9 mouse cellular contexts compared by ENCODE assay signal in genomic region chr11:96536146-96536545, GRCm38 (mm10).
A peak's percentile ranks its signal among the peaks of the same experiment; 100 is the strongest.
DNase-seq lines count a peak whose midpoint lies in the region; ATAC-seq and TF ChIP-seq lines count a peak whose summit lies in the region.
"Had no signal": no experiment of that assay in that cellular context is flagged by ENCODE, and none has a peak within 500 bp of the region (broad histone marks: within the 10 kb centered on the region; RNA-seq: fewer than 3 reads in every experiment).

No protein-coding gene starts in this region.

- H3K27ac ChIP-seq in hindbrain, embryonic 11.5 days (ENCODE audit: low read depth, low read length), result no peak overlapping the region
- H3K27ac ChIP-seq in hindbrain, embryonic 16.5 days (ENCODE audit: low read depth, low read length), result no peak overlapping the region
- H3K27ac ChIP-seq in hindbrain, embryonic 13.5 days, result 0 out of 2 replicates have a peak overlapping the region, but pooled peaks have one; percentile 40
- H3K27ac ChIP-seq in limb, embryonic 11.5 days (replicated peaks; ENCODE audit: low read depth, low read length), result no peak overlapping the region
- no peak overlapping the region for H3K27ac ChIP-seq in small intestine, adult 2 months (ENCODE audit: insufficient read depth, low read depth, low read length)
- H3K27ac ChIP-seq: liver, embryonic 15.5 days had no signal

- TF ChIP-seq CTCF in small intestine, adult 2 months (IDR thresholded peaks at IDR 0.05; ENCODE audit: extremely low read depth, insufficient read length, insufficient replicate concordance, low read depth, low read length), result peak; percentile 7; the same call in 1 of the 2 replicates

- H3K9me3 ChIP-seq in hindbrain, embryonic 11.5 days (ENCODE audit: control insufficient read depth, low read length), result no peaks in the 10 kb centered on the region
- H3K9me3 ChIP-seq in hindbrain, embryonic 16.5 days (ENCODE audit: control insufficient read depth, low read length), result no peaks in the 10 kb centered on the region
- no peaks in the 10 kb centered on the region for H3K9me3 ChIP-seq in hindbrain, embryonic 13.5 days
- H3K9me3 ChIP-seq in limb, embryonic 11.5 days (ENCODE audit: control insufficient read depth, low read length), result no peaks in the 10 kb centered on the region
- H3K9me3 ChIP-seq: liver, embryonic 15.5 days had no signal

- no peaks in the 10 kb centered on the region; the same call in 1 of the 2 replicates for H3K4me1 ChIP-seq in hindbrain, embryonic 11.5 days (replicated peaks; ENCODE audit: control insufficient read depth, insufficient read depth, low read length)
- H3K4me1 ChIP-seq in hindbrain, embryonic 16.5 days (ENCODE audit: control insufficient read depth, insufficient read depth, low read depth, low read length), result peaks cover 2% of the 10 kb centered on the region; the same call in 1 of the 2 replicates
- peaks cover 21% of the 10 kb centered on the region; the same call in 1 of the 2 replicates for H3K4me1 ChIP-seq in hindbrain, embryonic 13.5 days (replicated peaks)
- H3K4me1 ChIP-seq in limb, embryonic 11.5 days (ENCODE audit: control insufficient read depth, insufficient read depth, low read length), result no peaks in the 10 kb centered on the region
- H3K4me1 ChIP-seq in small intestine, adult 2 months (ENCODE audit: control insufficient read depth, insufficient read depth, insufficient read length, low read length), result no peaks in the 10 kb centered on the region
- H3K4me1 ChIP-seq: liver, embryonic 15.5 days had no signal

- no peak overlapping the region for H3K9ac ChIP-seq in hindbrain, embryonic 11.5 days (ENCODE audit: low read depth, low read length)
- no peak overlapping the region for H3K9ac ChIP-seq in hindbrain, embryonic 16.5 days (ENCODE audit: low read depth, low read length)
- no peak overlapping the region for H3K9ac ChIP-seq in hindbrain, embryonic 13.5 days
- no peak overlapping the region for H3K9ac ChIP-seq in limb, embryonic 11.5 days (ENCODE audit: low read length)
- H3K9ac ChIP-seq: liver, embryonic 15.5 days had no signal

- DNase-seq in hindbrain, embryonic 11.5 days (ENCODE audit: low spot score), result peak; percentile 72
- DNase-seq in CD8-positive naive resting alpha-beta T cell, adult 2 months (ENCODE audit: low read depth in 2 of 2, low spot score in 2 of 2), result peak; percentile 32 to 48
- DNase-seq in ZHBTc4 (ENCODE audit: low read depth, low spot score), result peak; percentile 69
- DNase-seq in limb, embryonic 11.5 days (ENCODE audit: low spot score), result peak; percentile 47
- DNase-seq in spleen, postnatal 4 days (ENCODE audit: low spot score in 2 of 2), result no peak

- no peak overlapping the region for H3K4me3 ChIP-seq in hindbrain, embryonic 11.5 days (ENCODE audit: low read depth, low read length)
- no peak overlapping the region for H3K4me3 ChIP-seq in hindbrain, embryonic 16.5 days (ENCODE audit: low read length)
- no peak overlapping the region for H3K4me3 ChIP-seq in hindbrain, embryonic 13.5 days
- no peak overlapping the region for H3K4me3 ChIP-seq in limb, embryonic 11.5 days (ENCODE audit: low read depth, low read length)
- H3K4me3 ChIP-seq in small intestine, adult 2 months (ENCODE audit: low read depth, low read length), result no peak overlapping the region
- H3K4me3 ChIP-seq: liver, embryonic 15.5 days had no signal

- H3K27me3 ChIP-seq in hindbrain, embryonic 11.5 days (ENCODE audit: control insufficient read depth, insufficient read depth, low read length), result no peaks in the 10 kb centered on the region
- no peaks in the 10 kb centered on the region; the same call in 1 of the 2 replicates for H3K27me3 ChIP-seq in hindbrain, embryonic 16.5 days (replicated peaks; ENCODE audit: control insufficient read depth, insufficient read depth, low read length)
- H3K27me3 ChIP-seq in hindbrain, embryonic 13.5 days, result no peaks in the 10 kb centered on the region
- H3K27me3 ChIP-seq in limb, embryonic 11.5 days (ENCODE audit: control insufficient read depth, insufficient read depth, low read length), result peaks cover 5% of the 10 kb centered on the region; the same call in 1 of the 2 replicates
- 0 out of 2 replicates have a peak, but pooled peaks cover 3% of the 10 kb centered on the region for H3K27me3 ChIP-seq in small intestine, adult 2 months (ENCODE audit: control insufficient read depth, insufficient read depth, low read length)

- 24% methylated on average over 5 of the region's 5 CpGs for WGBS in hindbrain, embryonic 11.5 days
- WGBS in hindbrain, embryonic 16.5 days, result 15% methylated on average over 5 of the region's 5 CpGs
- WGBS in hindbrain, embryonic 13.5 days, result 19% methylated on average over 5 of the region's 5 CpGs
- 24% methylated on average over 5 of the region's 5 CpGs for whole genome bisulfite sequencing in limb, embryonic 11.5 days
- 22% methylated on average over 5 of the region's 5 CpGs for WGBS in small intestine, adult 2 months

- no peak overlapping the region for H3K4me2 ChIP-seq in hindbrain, embryonic 11.5 days (replicated peaks; ENCODE audit: low read depth, low read length)
- H3K4me2 ChIP-seq in hindbrain, embryonic 16.5 days (ENCODE audit: low read length), result no peak overlapping the region
- no peak overlapping the region for H3K4me2 ChIP-seq in hindbrain, embryonic 13.5 days
- no peak overlapping the region for H3K4me2 ChIP-seq in limb, embryonic 11.5 days (ENCODE audit: low read depth, severe bottlenecking)
- H3K4me2 ChIP-seq: liver, embryonic 15.5 days had no signal

- no peak for ATAC-seq in hindbrain, embryonic 11.5 days (ENCODE audit: low FRiP score)
- no peak for ATAC-seq in hindbrain, embryonic 16.5 days
- ATAC-seq in hindbrain, embryonic 13.5 days (ENCODE audit: low FRiP score), result no peak
- ATAC-seq in limb, embryonic 11.5 days (ENCODE audit: insufficient number of reproducible peaks, low FRiP score, low TSS enrichment, low read depth), result no peak

- no peak for TF ChIP-seq POLR2A in small intestine, adult 2 months (IDR thresholded peaks at IDR 0.05; ENCODE audit: low read depth, low read length)

- H3K36me3 ChIP-seq in hindbrain, embryonic 11.5 days (ENCODE audit: control insufficient read depth, insufficient read depth, low read length), result no peaks in the 10 kb centered on the region
- H3K36me3 ChIP-seq in hindbrain, embryonic 16.5 days (ENCODE audit: control insufficient read depth, insufficient read depth, low read length), result no peaks in the 10 kb centered on the region
- no peaks in the 10 kb centered on the region for H3K36me3 ChIP-seq in hindbrain, embryonic 13.5 days
- H3K36me3 ChIP-seq in limb, embryonic 11.5 days (ENCODE audit: control insufficient read depth, insufficient read depth, low read length), result no peaks in the 10 kb centered on the region
- H3K36me3 ChIP-seq in small intestine, adult 2 months (ENCODE audit: control insufficient read depth, insufficient read depth, low read length), result no peaks in the 10 kb centered on the region
- H3K36me3 ChIP-seq: liver, embryonic 15.5 days had no signal

Comparison
In these comparisons a context has a peak if more than half of its experiments do, and no peak if none do; other contexts are left out.
1. DNase-seq: peak in hindbrain, embryonic 11.5 days (single experiment), CD8-positive naive resting alpha-beta T cell, adult 2 months (2 of 2), ZHBTc4 (single experiment) and limb, embryonic 11.5 days (single experiment); none in spleen, postnatal 4 days (0 of 2).